Mouse (Mus musculus) limb, embryonic 15.5 days (tissue): Measurements from ENCODE around the gene Fancm. TPM values are rescaled to one million over a fixed set of nuclear protein-coding genes. Genes with fewer than 3 reads are reported as not detected.
"Not testable (repeated sequence)": the region's sequence is repeated elsewhere in the genome, so short reads cannot be mapped to it uniquely, and the experiment has no call there.

ENCODE experiments used
- ATAC-seq: fragments of 200-750 bp; cut with Nextera tagmentation; 2 replicates; pipeline ENCODE4 v1.8.0; 2017; ENCODE audit warnings: low read depth, moderate TSS enrichment; ENCODE audit not compliant: insufficient number of reproducible peaks, low FRiP score, low TSS enrichment
- H3K27ac ChIP-seq: fragments of 300-500 bp; sonication (generic); 2 replicates; pipeline ENCODE4 v1.5.1; 2015; ENCODE audit warnings: moderate library complexity, mild to moderate bottlenecking, inconsistent platforms
- H3K27me3 ChIP-seq: fragments of 300-500 bp; sonication (generic); 2 replicates; pipeline ENCODE4 v1.6.1; 2015; ENCODE audit warnings: inconsistent platforms
- H3K36me3 ChIP-seq: fragments of 300-500 bp; sonication (generic); 2 replicates; pipeline ENCODE4 v1.6.1; 2015; ENCODE audit warnings: inconsistent platforms
- H3K4me1 ChIP-seq: fragments of 300-500 bp; sonication (generic); 2 replicates; pipeline ENCODE4 v1.6.1; 2015; ENCODE audit warnings: inconsistent platforms
- H3K4me2 ChIP-seq: fragments of 300-500 bp; sonication (generic); 2 replicates; pipeline ENCODE4 v1.6.1; 2015; ENCODE audit warnings: mild to moderate bottlenecking, inconsistent platforms
- H3K4me3 ChIP-seq: fragments of 300-500 bp; sonication (generic); 2 replicates; pipeline ENCODE4 v1.5.1; 2015; ENCODE audit warnings: mild to moderate bottlenecking, inconsistent platforms
- H3K9ac ChIP-seq: fragments of 300-500 bp; sonication (generic); 2 replicates; pipeline ENCODE4 v1.6.1; 2015; ENCODE audit warnings: inconsistent platforms
- H3K9me3 ChIP-seq: fragments of 300-500 bp; sonication (generic); 2 replicates; pipeline ENCODE4 v1.6.1; 2016; ENCODE audit warnings: inconsistent platforms
- WGBS: fragments of 180-500 bp; shearing (Covaris S2); methylation state at CpG from one replicate; pipeline ENCODE4 v1.1.7; 2015; 5-methylcytosine and 5-hydroxymethylcytosine counted together
- polyA plus RNA-seq: library from polyadenylated mRNA; unstranded; fragments of >200 nt; fragmentation: Nextera tagmentation; extraction: Ambion mirVana; gene quantifications from 2 replicates; pipeline ENCODE4 v1.2.1, GENCODE M21; 2015

The Fancm gene
- polyA plus RNA-seq, 1 experiment from 2014 or later, result 9.0 TPM

- ATAC-seq, result not testable (repeated sequence)
Observed at GRCm38 (mm10) chr12:65136121-65136520, 60.7 kb downstream of the Fancm start.

GRCm38 (mm10) chr12:65172021-65172951, 96.9 kb downstream of the Fancm start, which contains the start of gene Mis18bp1:
Gene Mis18bp1, minus strand, starts transcription at chr12:65172604.
- Histone ChIP-seq H3K9me3 (no peaks in the 10 kb centered on the region; the same call in 1 of the 2 replicates), H3K4me1 (peaks cover 8% of the 10 kb centered on the region), H3K4me3 (peak within 1 kb of the TSS; percentile 84), H3K36me3 (no peaks in the 10 kb centered on the region), H3K27me3 (no peaks in the 10 kb centered on the region), H3K4me2 (peak within 1 kb of the TSS; percentile 66), H3K9ac (peak within 1 kb of the TSS; percentile 69), H3K27ac (peak within 1 kb of the TSS; percentile 98)
- peak; percentile 98 for ATAC-seq
- WGBS, result under 1% methylated on average over 70 of the region's 70 CpGs

More at GRCm38 (mm10) chr12:65136121-65136520, 60.7 kb downstream of the Fancm start:
- 96% methylated on average over 4 of the region's 4 CpGs for WGBS
- not testable (repeated sequence) for H3K9me3 ChIP-seq, H3K9ac ChIP-seq, H3K4me2 ChIP-seq, H3K27me3 ChIP-seq, H3K27ac ChIP-seq, H3K4me3 ChIP-seq, H3K4me1 ChIP-seq
- peaks cover 12% of the 10 kb centered on the region for H3K36me3 ChIP-seq

- peak overlapping the region; percentile 98 for H3K27ac ChIP-seq
- peak overlapping the region; percentile 66 for H3K4me2 ChIP-seq
- peak overlapping the region; percentile 69 for H3K9ac ChIP-seq
- WGBS, result 27% methylated on average over 8 of the region's 8 CpGs
- H3K4me1 ChIP-seq, H3K36me3 ChIP-seq, ATAC-seq, H3K9me3 ChIP-seq, H3K27me3 ChIP-seq: not testable (repeated sequence)
- H3K4me3 ChIP-seq, result peak overlapping the region; percentile 84
Observed at GRCm38 (mm10) chr12:65172959-65173358, 97.6 kb downstream of the Fancm start.

- H3K36me3 ChIP-seq, result no peaks in the 10 kb centered on the region
- peak overlapping the region; percentile 98; the same call in 1 of the 2 replicates for H3K27ac ChIP-seq
- no peak overlapping the region for H3K9ac ChIP-seq
- no peak overlapping the region for H3K4me3 ChIP-seq
- H3K27me3 ChIP-seq, result no peaks in the 10 kb centered on the region
- WGBS, result 92% methylated on average over 5 of the region's 5 CpGs
- no peak for ATAC-seq
- peaks cover 8% of the 10 kb centered on the region for H3K4me1 ChIP-seq
- no peaks in the 10 kb centered on the region for H3K9me3 ChIP-seq
- H3K4me2 ChIP-seq, result no peak overlapping the region
Observed at GRCm38 (mm10) chr12:65173736-65174135, 98.3 kb downstream of the Fancm start.

Other genes starting within 250 kb of the Fancm start
- gene Gm527, start 157.7 kb upstream of the Fancm start, polyA plus RNA-seq, result 2.0 and 3.1 TPM in 2 replicates
- gene Klhl28, start 110.1 kb upstream of the Fancm start, polyA plus RNA-seq, result 15.3 and 16.4 TPM in 2 replicates
- 21.3 and 22.3 TPM in 2 replicates for gene Togaram1, start 109.8 kb upstream of the Fancm start, polyA plus RNA-seq
- gene Prpf39, start 39.3 kb upstream of the Fancm start, polyA plus RNA-seq, result 57.6 and 61.9 TPM in 2 replicates
- gene Fkbp3, start 1.6 kb upstream of the Fancm start, polyA plus RNA-seq, result 342 and 385 TPM in 2 replicates
- 40.9 and 46.6 TPM in 2 replicates for gene Mis18bp1, start 97.0 kb downstream of the Fancm start, polyA plus RNA-seq
- gene Wdr20rt, start 149.9 kb downstream of the Fancm start, polyA plus RNA-seq, result not detected in 2 replicates